9 mouse cellular contexts compared by ENCODE assay signal in the genomic region with DNA sequence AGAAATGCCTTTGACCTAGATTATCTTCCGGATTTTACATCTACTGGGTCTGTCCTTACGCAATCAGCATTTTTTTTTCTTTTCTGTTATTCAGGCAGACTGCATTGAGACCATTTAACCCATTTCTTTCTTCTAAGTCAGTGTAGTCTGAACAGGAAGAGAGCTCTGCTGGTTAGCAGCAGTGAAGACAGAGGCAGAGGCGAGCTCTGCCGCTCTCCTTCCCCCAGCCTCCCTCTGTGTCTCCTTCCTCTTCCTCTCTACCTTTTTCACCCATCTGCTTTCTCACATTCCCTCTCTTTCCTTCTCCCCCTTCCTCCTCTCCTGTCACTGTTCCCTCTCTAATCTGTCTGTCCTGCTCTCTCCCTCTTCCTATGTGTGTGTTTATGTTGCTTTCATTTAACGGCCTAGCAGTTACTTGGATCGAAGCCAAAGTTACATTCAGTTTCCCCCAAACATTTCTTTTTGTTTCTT.
A peak's percentile ranks its signal among the peaks of the same experiment; 100 is the strongest.
DNase-seq lines count a peak whose midpoint lies in the region; ATAC-seq and TF ChIP-seq lines count a peak whose summit lies in the region.
"Had no signal": no experiment of that assay in that cellular context is flagged by ENCODE, and none has a peak within 500 bp of the region (broad histone marks: within the 10 kb centered on the region; RNA-seq: fewer than 3 reads in every experiment).

No protein-coding gene starts in this region.

- no peaks in the 10 kb centered on the region for H3K36me3 ChIP-seq in kidney, embryonic 15.5 days
- H3K36me3 ChIP-seq in limb, embryonic 14.5 days (ENCODE audit: control insufficient read depth, insufficient read depth, low read length): peaks cover 3% of the 10 kb centered on the region; the same call in 1 of the 2 replicates

- no peak overlapping the region for H3K4me3 ChIP-seq in kidney, embryonic 15.5 days (replicated peaks)
- H3K4me3 ChIP-seq in limb, embryonic 14.5 days (replicated peaks; ENCODE audit: low read length): no peak overlapping the region
- H3K4me3 ChIP-seq: myocyte had no signal

- no peak for TF ChIP-seq POLR2A in limb, embryonic 14.5 days (IDR thresholded peaks at IDR 0.05; ENCODE audit: borderline replicate concordance, extremely low read depth, insufficient read depth, insufficient read length)

- no peaks in the 10 kb centered on the region for H3K9me3 ChIP-seq in kidney, embryonic 15.5 days (replicated peaks)
- no peaks in the 10 kb centered on the region for H3K9me3 ChIP-seq in limb, embryonic 14.5 days (ENCODE audit: control insufficient read depth, low read length)

- peak overlapping the region; percentile 77 for H3K27ac ChIP-seq in kidney, embryonic 15.5 days
- 0 out of 2 replicates have a peak overlapping the region, but pooled peaks have one; percentile 5 for H3K27ac ChIP-seq in limb, embryonic 14.5 days (replicated peaks; ENCODE audit: low read depth, low read length)

- 39% methylated on average over 6 of the region's 6 CpGs for WGBS in kidney, embryonic 15.5 days
- 40% methylated on average over 6 of the region's 6 CpGs for WGBS in limb, embryonic 14.5 days

- DNase-seq in kidney, adult 18-20 months: no peak
- peak; percentile 31 for DNase-seq in CD4-positive, CD25-positive, alpha-beta regulatory T cell, adult 2 months (ENCODE audit: low read depth, low spot score)
- DNase-seq in Muller cell, postnatal 12 days (ENCODE audit: inconsistent ontology term): peak; percentile 35
- peak; percentile 40 for DNase-seq in limb, embryonic 14.5 days (ENCODE audit: low spot score)
- no peak for DNase-seq in ovary, postnatal 14 days (ENCODE audit: low spot score)
- DNase-seq in spleen, postnatal 4 days (ENCODE audit: low spot score in 2 of 2): no peak

- peak overlapping the region; percentile 27; the same call in 1 of the 2 replicates for H3K4me2 ChIP-seq in kidney, embryonic 15.5 days
- H3K4me2 ChIP-seq in limb, embryonic 14.5 days (replicated peaks; ENCODE audit: low read depth, low read length, severe bottlenecking): no peak overlapping the region

- peaks cover 13% of the 10 kb centered on the region for H3K4me1 ChIP-seq in kidney, embryonic 15.5 days
- H3K4me1 ChIP-seq in limb, embryonic 14.5 days (ENCODE audit: control insufficient read depth, insufficient read depth, low read length): 0 out of 2 replicates have a peak, but pooled peaks cover 4% of the 10 kb centered on the region

- ATAC-seq in kidney, embryonic 15.5 days (replicated peaks; ENCODE audit: low FRiP score): peak; percentile 64
- ATAC-seq in limb, embryonic 14.5 days (ENCODE audit: low FRiP score, low read depth): no peak
- no peak; the same call in 1 of the 2 replicates for ATAC-seq in erythroid progenitor cell, adult 5-6 weeks (replicated peaks; ENCODE audit: low FRiP score, poor library complexity, severe bottlenecking)

- H3K9ac ChIP-seq in kidney, embryonic 15.5 days: no peak overlapping the region
- no peak overlapping the region for H3K9ac ChIP-seq in limb, embryonic 14.5 days (ENCODE audit: low read depth, low read length, severe bottlenecking)

- H3K27me3 ChIP-seq in kidney, embryonic 15.5 days: no peaks in the 10 kb centered on the region
- no peaks in the 10 kb centered on the region for H3K27me3 ChIP-seq in limb, embryonic 14.5 days (ENCODE audit: control insufficient read depth, insufficient read depth, low read length)

Comparison
In these comparisons a context has a peak if more than half of its experiments do, and no peak if none do; other contexts are left out.
1. DNase-seq: peak in CD4-positive, CD25-positive, alpha-beta regulatory T cell, adult 2 months (single experiment), Muller cell, postnatal 12 days (single experiment) and limb, embryonic 14.5 days (single experiment); none in kidney, adult 18-20 months (single experiment), ovary, postnatal 14 days (single experiment) and spleen, postnatal 4 days (0 of 2).